Mouse (Mus musculus): ENCODE results near the gene Daglb. TPM values are rescaled to one million over a fixed set of nuclear protein-coding genes. Genes with fewer than 3 reads are reported as not detected.

The Daglb gene
- polyA plus RNA-seq, 1 experiment: 1.4 TPM

DNA sequence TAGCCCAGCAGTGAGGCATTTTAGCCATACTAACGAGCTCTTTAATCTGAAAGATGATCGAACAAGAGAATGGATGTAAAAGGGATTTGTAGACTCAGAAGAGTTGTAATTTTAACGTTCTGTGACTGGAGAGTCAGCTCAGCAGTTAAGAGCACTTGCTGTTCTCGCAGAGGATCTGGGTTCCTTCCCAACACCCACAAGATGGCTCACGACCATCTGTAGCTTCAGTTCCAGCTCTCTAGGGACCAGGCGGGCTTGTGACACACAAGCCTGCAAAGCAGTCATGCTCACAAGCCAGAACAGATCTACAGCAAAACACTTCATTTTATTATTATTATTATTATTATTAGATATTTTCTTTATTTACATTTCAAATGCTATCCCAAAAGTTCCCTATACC lies 88.5 kb downstream of the Daglb start:
- no peaks in the 10 kb centered on the region for H3K36me3 ChIP-seq (ENCODE audit: control insufficient read depth, insufficient read depth, low read length)
- TF ChIP-seq POLR2A (IDR thresholded peaks at IDR 0.05; ENCODE audit: control insufficient read depth, low read depth, low read length): no peak
- TF ChIP-seq CTCF (IDR thresholded peaks at IDR 0.05; ENCODE audit: control insufficient read depth, insufficient read depth, insufficient replicate concordance, low read depth, low read length): no peak
- H3K4me3 ChIP-seq (ENCODE audit: control insufficient read depth, low read depth, low read length): no peak overlapping the region; the same call in 1 of the 2 replicates
- no peaks in the 10 kb centered on the region for H3K27me3 ChIP-seq (ENCODE audit: control insufficient read depth, insufficient read depth, low read length)
- 0 out of 2 replicates have a peak overlapping the region, but pooled peaks have one; percentile 8 for H3K27ac ChIP-seq (ENCODE audit: control insufficient read depth, insufficient read depth, low read depth, low read length)
- H3K4me1 ChIP-seq (ENCODE audit: control insufficient read depth, insufficient read depth, low read length): peaks cover 6% of the 10 kb centered on the region

DNA sequence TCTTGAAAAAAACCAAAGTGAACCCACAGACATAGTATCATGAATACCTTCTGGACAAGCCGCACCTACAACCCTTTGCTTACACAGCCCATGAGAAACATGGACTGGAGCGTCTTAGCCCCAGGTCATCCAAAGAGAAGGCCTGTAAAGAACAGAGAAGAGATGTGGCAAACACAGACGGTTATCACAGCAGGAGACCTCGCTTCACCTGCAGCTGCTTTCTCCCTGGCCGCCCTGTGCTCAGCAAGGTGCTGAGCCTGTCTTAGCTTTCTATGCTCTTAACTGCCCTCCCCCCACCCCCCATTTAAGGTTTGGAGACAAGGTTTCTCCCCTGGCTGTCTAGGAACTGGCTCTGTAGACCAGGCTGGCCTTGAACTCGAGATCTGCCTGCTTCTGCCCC lies 90.8 kb downstream of the Daglb start:
- TF ChIP-seq CTCF (IDR thresholded peaks at IDR 0.05; ENCODE audit: control insufficient read depth, insufficient read depth, insufficient replicate concordance, low read depth, low read length) (no peak), POLR2A (IDR thresholded peaks at IDR 0.05; ENCODE audit: control insufficient read depth, low read depth, low read length) (no peak)
- H3K27me3 ChIP-seq (ENCODE audit: control insufficient read depth, insufficient read depth, low read length): no peaks in the 10 kb centered on the region
- H3K4me3 ChIP-seq (ENCODE audit: control insufficient read depth, low read depth, low read length): no peak overlapping the region
- H3K4me1 ChIP-seq (ENCODE audit: control insufficient read depth, insufficient read depth, low read length): no peaks in the 10 kb centered on the region
- no peaks in the 10 kb centered on the region for H3K36me3 ChIP-seq (ENCODE audit: control insufficient read depth, insufficient read depth, low read length)
- H3K27ac ChIP-seq (ENCODE audit: control insufficient read depth, insufficient read depth, low read depth, low read length): no peak overlapping the region

Other genes starting within 250 kb of the Daglb start
- gene Spdye4a, start 237.7 kb upstream of the Daglb start, polyA plus RNA-seq (2012; rRNA removed): 12.1 and 12.9 TPM in 2 replicates
- 5.7 and 6.4 TPM in 2 replicates for gene Zfp12, start 229.4 kb upstream of the Daglb start, polyA plus RNA-seq (2012; rRNA removed)
- 2.0 and 2.2 TPM in 2 replicates for gene Zfp316, start 194.6 kb upstream of the Daglb start, polyA plus RNA-seq (2012; rRNA removed)
- 0.13 TPM in 1 of 2 replicates, not detected in the other for gene Zfp853, start 171.0 kb upstream of the Daglb start, polyA plus RNA-seq (2012; rRNA removed)
- gene E130309D02Rik, start 149.2 kb upstream of the Daglb start, polyA plus RNA-seq (2012; rRNA removed): 19.6 and 21.2 TPM in 2 replicates
- gene Zdhhc4, start 135.3 kb upstream of the Daglb start, polyA plus RNA-seq (2012; rRNA removed): 390 and 402 TPM in 2 replicates
- 0.05 TPM in 2 replicates for gene Grid2ip, start 107.2 kb upstream of the Daglb start, polyA plus RNA-seq (2012; rRNA removed)
- 58.8 and 64.3 TPM in 2 replicates for gene Kdelr2, start 60.7 kb upstream of the Daglb start, polyA plus RNA-seq (2012; rRNA removed)
- gene Rac1, start 63.5 kb downstream of the Daglb start, polyA plus RNA-seq (2012; rRNA removed): 41.9 and 44.2 TPM in 2 replicates
- gene Cyth3, start 157.9 kb downstream of the Daglb start, polyA plus RNA-seq (2012; rRNA removed): 22.5 and 24.0 TPM in 2 replicates